Mouse (Mus musculus) kidney, adult 2 months (tissue): ENCODE results near the gene Scd2.

Source experiments
- CTCF ChIP-seq: fragments of 200-500 bp; conservative IDR thresholded peaks from 2 replicates; pipeline ENCODE4 v1.5.1; 2011; ENCODE audit warnings: low read depth, mild to moderate bottlenecking, control low read depth, low read length, moderate library complexity, mixed read lengths; ENCODE audit not compliant: insufficient read depth, insufficient read length
- POLR2A ChIP-seq: fragments of 200-500 bp; IDR thresholded peaks from one replicate; pipeline ENCODE4 v1.6.1; 2011; ENCODE audit warnings: low read depth, low read length, control low read depth

DNA sequence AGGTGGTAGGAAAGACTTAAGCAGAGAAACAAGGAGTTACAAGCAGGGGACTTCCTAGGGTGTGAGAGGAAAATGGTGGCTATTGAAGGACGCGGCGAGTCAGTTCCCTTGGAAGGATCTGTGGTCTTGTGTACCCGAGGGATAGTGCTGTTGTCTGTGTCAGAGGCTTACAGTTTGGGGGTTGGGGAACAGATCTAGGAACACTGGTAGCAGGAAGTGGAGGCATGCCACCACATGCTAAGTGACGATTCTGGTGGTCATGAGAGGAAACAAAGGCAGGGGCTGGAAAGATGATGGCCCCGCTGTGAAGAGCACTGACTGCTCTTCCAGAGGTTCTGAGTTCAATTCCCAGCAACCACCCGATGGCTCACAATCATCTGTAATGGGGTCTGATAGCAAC, 7.0 kb downstream of the Scd2 start:
- no peak for TF ChIP-seq CTCF
- TF ChIP-seq POLR2A: no peak
